Mouse (Mus musculus): ENCODE measurements around the gene Nr2c2.
"Not testable (repeated sequence)": the region's sequence is repeated elsewhere in the genome, so short reads cannot be mapped to it uniquely, and the experiment has no call there.

The Nr2c2 gene

GRCm38 (mm10) chr6:92091130-92091591, at the start of gene Nr2c2:
Gene Nr2c2 (plus strand): TSS chr6:92091390.
- in situ Hi-C loops (cut with MboI; ENCODE audit: low pct_unique_long_range_greater_than_20kb in 1 of 2, low sequenced_read_pairs in 2 of 2, unreplicated experiment in 1 of 2), result no loop called here

- in situ Hi-C loops (cut with MboI; ENCODE audit: low pct_unique_long_range_greater_than_20kb in 1 of 2, low sequenced_read_pairs in 2 of 2, unreplicated experiment in 1 of 2), result no loop called here
Measured at GRCm38 (mm10) chr6:92042055-92042454, 49.1 kb upstream of the Nr2c2 start.

- in situ Hi-C loops (cut with MboI; ENCODE audit: low pct_unique_long_range_greater_than_20kb in 1 of 2, low sequenced_read_pairs in 2 of 2, unreplicated experiment in 1 of 2), result no loop called here
Measured at GRCm38 (mm10) chr6:92042850-92043249, 48.3 kb upstream of the Nr2c2 start.

- in situ Hi-C loops (cut with MboI; ENCODE audit: low pct_unique_long_range_greater_than_20kb in 1 of 2, low sequenced_read_pairs in 2 of 2, unreplicated experiment in 1 of 2), result loop anchor here (25.0 kb wide), 3 partner anchors 270 to 520 kb away; no protein-coding TSS in a partner anchor
Measured at GRCm38 (mm10) chr6:92057768-92058167, 33.4 kb upstream of the Nr2c2 start.

- in situ Hi-C loops (cut with MboI; ENCODE audit: low pct_unique_long_range_greater_than_20kb in 1 of 2, low sequenced_read_pairs in 2 of 2, unreplicated experiment in 1 of 2), result loop anchor here (10.0 to 25.0 kb wide), 5 partner anchors 157 to 524 kb away; partner anchors contain the start of gene 4930590J08Rik (in 1 of the 2)
Measured at GRCm38 (mm10) chr6:92061725-92062124, 29.5 kb upstream of the Nr2c2 start.

GRCm38 (mm10) chr6:92063452-92063851, 27.7 kb upstream of the Nr2c2 start:
- in situ Hi-C loops (cut with MboI; ENCODE audit: low pct_unique_long_range_greater_than_20kb in 1 of 2, low sequenced_read_pairs in 2 of 2, unreplicated experiment in 1 of 2), result loop anchor here (10.0 to 25.0 kb wide), 5 partner anchors 159 to 526 kb away; partner anchors contain the start of gene 4930590J08Rik (in 1 of the 2)

- in situ Hi-C loops (cut with MboI; ENCODE audit: low pct_unique_long_range_greater_than_20kb in 1 of 2, low sequenced_read_pairs in 2 of 2, unreplicated experiment in 1 of 2), result loop anchor here (10.0 to 25.0 kb wide), 5 partner anchors 159 to 527 kb away; partner anchors contain the start of gene 4930590J08Rik (in 1 of the 2)
Measured at GRCm38 (mm10) chr6:92064101-92064500, 27.1 kb upstream of the Nr2c2 start.

- in situ Hi-C loops (cut with MboI; ENCODE audit: low pct_unique_long_range_greater_than_20kb in 1 of 2, low sequenced_read_pairs in 2 of 2, unreplicated experiment in 1 of 2), result loop anchor here (5.0 to 25.0 kb wide), 6 partner anchors 161 to 529 kb away; partner anchors contain the start of gene 4930590J08Rik (in 1 of the 2)
Measured at GRCm38 (mm10) chr6:92065721-92066496, 25.3 kb upstream of the Nr2c2 start.

- in situ Hi-C loops (cut with MboI; ENCODE audit: low pct_unique_long_range_greater_than_20kb in 1 of 2, low sequenced_read_pairs in 2 of 2, unreplicated experiment in 1 of 2), result loop anchor here (5.0 to 25.0 kb wide), 6 partner anchors 162 to 530 kb away; partner anchors contain the start of gene 4930590J08Rik (in 1 of the 2)
Measured at GRCm38 (mm10) chr6:92067146-92067790, 23.9 kb upstream of the Nr2c2 start.

GRCm38 (mm10) chr6:92071121-92071839, 19.9 kb upstream of the Nr2c2 start:
- in situ Hi-C loops (cut with MboI; ENCODE audit: low pct_unique_long_range_greater_than_20kb in 1 of 2, low sequenced_read_pairs in 2 of 2, unreplicated experiment in 1 of 2), result loop anchor here (25.0 kb wide), 3 partner anchors 284 to 534 kb away; no protein-coding TSS in a partner anchor

GRCm38 (mm10) chr6:92080730-92081129, 10.5 kb upstream of the Nr2c2 start:
- in situ Hi-C loops (cut with MboI; ENCODE audit: low pct_unique_long_range_greater_than_20kb in 1 of 2, low sequenced_read_pairs in 2 of 2, unreplicated experiment in 1 of 2), result no loop called here

GRCm38 (mm10) chr6:92082756-92083155, 8.4 kb upstream of the Nr2c2 start:
- in situ Hi-C loops (cut with MboI; ENCODE audit: low pct_unique_long_range_greater_than_20kb in 1 of 2, low sequenced_read_pairs in 2 of 2, unreplicated experiment in 1 of 2), result no loop called here

- in situ Hi-C loops (cut with MboI; ENCODE audit: low pct_unique_long_range_greater_than_20kb in 1 of 2, low sequenced_read_pairs in 2 of 2, unreplicated experiment in 1 of 2), result no loop called here
Measured at GRCm38 (mm10) chr6:92084932-92085331, 6.3 kb upstream of the Nr2c2 start.

- in situ Hi-C loops (cut with MboI; ENCODE audit: low pct_unique_long_range_greater_than_20kb in 1 of 2, low sequenced_read_pairs in 2 of 2, unreplicated experiment in 1 of 2), result not testable (repeated sequence)
Measured at GRCm38 (mm10) chr6:92089141-92089540, 2.0 kb upstream of the Nr2c2 start.

GRCm38 (mm10) chr6:92089982-92090381, 1.2 kb upstream of the Nr2c2 start:
- in situ Hi-C loops (cut with MboI; ENCODE audit: low pct_unique_long_range_greater_than_20kb in 1 of 2, low sequenced_read_pairs in 2 of 2, unreplicated experiment in 1 of 2), result no loop called here

GRCm38 (mm10) chr6:92090497-92090896, 693 bp upstream of the Nr2c2 start:
- in situ Hi-C loops (cut with MboI; ENCODE audit: low pct_unique_long_range_greater_than_20kb in 1 of 2, low sequenced_read_pairs in 2 of 2, unreplicated experiment in 1 of 2), result no loop called here

- in situ Hi-C loops (cut with MboI; ENCODE audit: low pct_unique_long_range_greater_than_20kb in 1 of 2, low sequenced_read_pairs in 2 of 2, unreplicated experiment in 1 of 2), result no loop called here
Measured at GRCm38 (mm10) chr6:92091767-92092489, 738 bp downstream of the Nr2c2 start.

GRCm38 (mm10) chr6:92092737-92093136, 1.5 kb downstream of the Nr2c2 start:
- in situ Hi-C loops (cut with MboI; ENCODE audit: low pct_unique_long_range_greater_than_20kb in 1 of 2, low sequenced_read_pairs in 2 of 2, unreplicated experiment in 1 of 2), result no loop called here

Measured in mouse embryonic stem cell (cell line).